Mouse (Mus musculus): ENCODE data around the gene Tbrg4. TPM values are rescaled to one million over a fixed set of nuclear protein-coding genes. Genes with fewer than 3 reads are reported as not detected.
A peak's percentile ranks its signal among the peaks of the same experiment; 100 is the strongest.
"Not testable (repeated sequence)": the region's sequence is repeated elsewhere in the genome, so short reads cannot be mapped to it uniquely, and the experiment has no call there.

The Tbrg4 gene
- polyA plus RNA-seq, 1 experiment from 2014 or later = 38.3 TPM

DNA sequence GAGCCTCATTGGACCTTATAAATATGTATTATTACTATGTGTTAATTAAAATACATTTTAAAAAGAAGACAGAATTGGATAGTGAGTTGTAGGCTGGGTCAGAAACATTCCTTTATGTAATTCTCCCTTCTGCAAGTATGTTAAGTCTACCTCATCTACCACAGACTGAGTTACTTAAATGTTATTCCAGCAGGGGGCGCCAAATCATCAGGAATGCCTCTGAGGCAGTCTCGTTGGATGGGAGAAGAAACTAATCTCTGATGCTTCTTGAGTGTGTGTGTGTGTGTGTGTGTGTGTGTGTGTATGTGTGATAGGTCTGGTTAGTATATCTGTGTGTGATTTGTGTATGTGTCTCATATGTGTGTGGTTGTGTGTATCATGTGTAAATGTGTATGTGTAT, 29.0 kb upstream of the Tbrg4 start:
- no peak overlapping the region for H3K4me3 ChIP-seq (ENCODE audit: low read depth, low read length)
- no peak overlapping the region for H3K27ac ChIP-seq (ENCODE audit: low read depth, low read length)
- H3K9ac ChIP-seq (ENCODE audit: low read length) = no peak overlapping the region
- H3K27me3 ChIP-seq (ENCODE audit: control insufficient read depth, insufficient read depth, low read length) = no peaks in the 10 kb centered on the region
- ATAC-seq (ENCODE audit: low FRiP score) = peak; percentile 38
- no peaks in the 10 kb centered on the region for H3K9me3 ChIP-seq (ENCODE audit: control insufficient read depth, low read length)
- DNase-seq (ENCODE audit: low spot score, missing footprints) = peak; percentile 99
- no peak overlapping the region for H3K4me2 ChIP-seq
- 2% methylated on average over 2 of the region's 2 CpGs for WGBS
- H3K36me3 ChIP-seq (ENCODE audit: control insufficient read depth, insufficient read depth, low read length) = no peaks in the 10 kb centered on the region
- H3K4me1 ChIP-seq (ENCODE audit: control insufficient read depth, insufficient read depth, low read length) = 0 out of 2 replicates have a peak, but pooled peaks cover 4% of the 10 kb centered on the region

DNA sequence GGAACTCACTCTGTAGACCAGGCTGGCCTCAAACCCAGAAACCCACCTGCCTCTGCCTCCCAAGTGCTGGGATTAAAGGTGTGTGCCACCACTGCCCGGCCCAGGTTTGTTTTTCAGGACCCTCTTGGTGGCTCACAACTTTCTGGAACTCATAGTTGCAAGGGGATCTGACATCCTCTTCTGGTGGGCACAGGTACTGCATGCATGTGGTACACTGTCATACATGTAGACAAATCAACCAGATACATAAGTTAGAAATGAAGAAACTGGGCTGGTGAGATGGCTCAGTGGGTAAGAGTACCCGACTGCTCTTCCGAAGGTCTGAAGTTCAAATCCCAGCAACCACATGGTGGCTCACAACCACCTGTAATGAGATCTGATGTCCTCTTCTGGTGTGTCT, 27.1 kb upstream of the Tbrg4 start:
- not testable (repeated sequence) for H3K4me2 ChIP-seq; H3K9ac ChIP-seq (ENCODE audit: low read length); ATAC-seq (ENCODE audit: low FRiP score); H3K27me3 ChIP-seq (ENCODE audit: control insufficient read depth, insufficient read depth, low read length); H3K9me3 ChIP-seq (ENCODE audit: control insufficient read depth, low read length); H3K27ac ChIP-seq (ENCODE audit: low read depth, low read length); DNase-seq (ENCODE audit: low spot score, missing footprints); H3K36me3 ChIP-seq (ENCODE audit: control insufficient read depth, insufficient read depth, low read length); H3K4me3 ChIP-seq (ENCODE audit: low read depth, low read length); H3K4me1 ChIP-seq (ENCODE audit: control insufficient read depth, insufficient read depth, low read length)
- 78% methylated on average over 3 of the region's 3 CpGs for WGBS

- 68% methylated on average over 7 of the region's 7 CpGs for WGBS
- Histone ChIP-seq H3K4me2 (no peak overlapping the region), H3K4me3 (ENCODE audit: low read depth, low read length) (no peak overlapping the region), H3K4me1 (ENCODE audit: control insufficient read depth, insufficient read depth, low read length) (no peaks in the 10 kb centered on the region), H3K36me3 (ENCODE audit: control insufficient read depth, insufficient read depth, low read length) (no peaks in the 10 kb centered on the region), H3K9ac (ENCODE audit: low read length) (no peak overlapping the region), H3K27me3 (ENCODE audit: control insufficient read depth, insufficient read depth, low read length) (no peaks in the 10 kb centered on the region), H3K27ac (ENCODE audit: low read depth, low read length) (no peak overlapping the region), H3K9me3 (ENCODE audit: control insufficient read depth, low read length) (no peaks in the 10 kb centered on the region)
- ATAC-seq (ENCODE audit: low FRiP score) (no peak), DNase-seq (ENCODE audit: low spot score, missing footprints) (no peak)
Observed at GRCm38 (mm10) chr11:6650519-6650918, 24.7 kb upstream of the Tbrg4 start.

DNA sequence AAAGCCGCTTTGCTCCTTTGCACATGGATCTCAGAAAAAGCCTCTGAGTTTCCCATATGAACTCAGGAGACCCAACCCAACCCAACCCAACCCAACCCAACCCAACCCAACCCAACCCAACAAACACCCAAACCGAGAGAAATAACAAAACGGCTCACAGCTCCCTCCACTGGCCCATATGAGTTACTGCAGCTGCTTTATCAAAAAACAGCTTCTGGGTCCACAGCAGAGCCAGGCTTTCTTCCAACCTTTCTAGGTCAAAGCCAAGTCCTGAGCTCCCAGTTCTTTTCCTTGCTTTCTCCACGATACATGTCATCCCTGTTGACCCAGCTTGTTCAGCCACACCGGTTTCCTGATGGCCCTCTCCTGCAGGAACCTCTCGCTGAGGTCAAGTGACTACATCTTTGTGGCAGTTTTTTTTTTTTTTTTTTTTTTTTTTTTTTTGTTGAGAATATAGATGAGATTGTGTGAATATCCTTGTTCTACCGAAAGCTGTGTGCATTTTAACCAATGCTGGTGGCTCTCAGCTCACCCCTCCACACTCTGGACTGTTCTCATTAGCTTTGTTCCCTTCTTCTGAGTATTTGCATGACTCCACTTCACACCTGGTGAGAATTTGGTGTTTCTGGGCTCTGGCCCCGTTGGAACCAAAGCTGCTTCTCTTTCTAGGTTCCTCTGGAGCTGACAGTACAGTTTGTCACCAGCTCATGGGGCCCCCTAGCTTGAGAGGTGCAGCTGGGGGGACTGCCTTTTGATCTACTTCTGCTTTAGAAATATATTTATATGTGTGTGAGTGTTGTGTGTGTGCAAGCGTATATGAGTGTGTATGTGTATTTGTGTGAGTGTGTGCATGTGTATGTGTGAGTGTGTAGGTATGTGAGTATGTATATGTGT, 22.2 kb upstream of the Tbrg4 start:
- H3K4me3 ChIP-seq (ENCODE audit: low read depth, low read length) = no peak overlapping the region
- H3K9me3 ChIP-seq (ENCODE audit: control insufficient read depth, low read length) = no peaks in the 10 kb centered on the region
- H3K4me2 ChIP-seq = no peak overlapping the region
- no peaks in the 10 kb centered on the region for H3K36me3 ChIP-seq (ENCODE audit: control insufficient read depth, insufficient read depth, low read length)
- H3K27me3 ChIP-seq (ENCODE audit: control insufficient read depth, insufficient read depth, low read length) = no peaks in the 10 kb centered on the region
- H3K27ac ChIP-seq (ENCODE audit: low read depth, low read length) = no peak overlapping the region; the same call in 1 of the 2 replicates
- ATAC-seq (ENCODE audit: low FRiP score) (no peak), DNase-seq (ENCODE audit: low spot score, missing footprints) (no peak)
- H3K9ac ChIP-seq (ENCODE audit: low read length) = no peak overlapping the region
- WGBS = 62% methylated on average over 9 of the region's 9 CpGs
- H3K4me1 ChIP-seq (ENCODE audit: control insufficient read depth, insufficient read depth, low read length) = no peaks in the 10 kb centered on the region

- DNase-seq (ENCODE audit: low spot score, missing footprints) = no peak
- Histone ChIP-seq H3K4me1 (ENCODE audit: control insufficient read depth, insufficient read depth, low read length) (no peaks in the 10 kb centered on the region), H3K4me2 (no peak overlapping the region), H3K27ac (ENCODE audit: low read depth, low read length) (no peak overlapping the region), H3K9ac (ENCODE audit: low read length) (no peak overlapping the region), H3K9me3 (ENCODE audit: control insufficient read depth, low read length) (no peaks in the 10 kb centered on the region), H3K36me3 (ENCODE audit: control insufficient read depth, insufficient read depth, low read length) (no peaks in the 10 kb centered on the region), H3K4me3 (ENCODE audit: low read depth, low read length) (no peak overlapping the region), H3K27me3 (ENCODE audit: control insufficient read depth, insufficient read depth, low read length) (no peaks in the 10 kb centered on the region)
- ATAC-seq (ENCODE audit: low FRiP score) = no peak
- 85% methylated on average over 6 of the region's 6 CpGs for WGBS
Observed at GRCm38 (mm10) chr11:6644566-6644965, 18.7 kb upstream of the Tbrg4 start.

- H3K27me3 ChIP-seq (ENCODE audit: control insufficient read depth, insufficient read depth, low read length) = no peaks in the 10 kb centered on the region
- no peaks in the 10 kb centered on the region for H3K36me3 ChIP-seq (ENCODE audit: control insufficient read depth, insufficient read depth, low read length)
- 74% methylated on average over 6 of the region's 6 CpGs for WGBS
- no peaks in the 10 kb centered on the region for H3K4me1 ChIP-seq (ENCODE audit: control insufficient read depth, insufficient read depth, low read length)
- H3K4me2 ChIP-seq = no peak overlapping the region
- DNase-seq (ENCODE audit: low spot score, missing footprints) (no peak), ATAC-seq (ENCODE audit: low FRiP score) (no peak)
- no peak overlapping the region for H3K9ac ChIP-seq (ENCODE audit: low read length)
- no peak overlapping the region for H3K4me3 ChIP-seq (ENCODE audit: low read depth, low read length)
- H3K27ac ChIP-seq (ENCODE audit: low read depth, low read length) = no peak overlapping the region
- no peaks in the 10 kb centered on the region for H3K9me3 ChIP-seq (ENCODE audit: control insufficient read depth, low read length)
Observed at GRCm38 (mm10) chr11:6639072-6639471, 13.2 kb upstream of the Tbrg4 start.

GRCm38 (mm10) chr11:6638537-6638936, 12.7 kb upstream of the Tbrg4 start, which contains the start of gene Wap:
TSS of gene Wap (minus strand) at chr11:6638637.
- Histone ChIP-seq H3K9me3 (ENCODE audit: control insufficient read depth, low read length) (no peaks in the 10 kb centered on the region), H3K36me3 (ENCODE audit: control insufficient read depth, insufficient read depth, low read length) (no peaks in the 10 kb centered on the region), H3K4me3 (ENCODE audit: low read depth, low read length) (no peak within 1 kb of the TSS), H3K9ac (ENCODE audit: low read length) (no peak within 1 kb of the TSS), H3K4me2 (no peak within 1 kb of the TSS), H3K4me1 (ENCODE audit: control insufficient read depth, insufficient read depth, low read length) (no peaks in the 10 kb centered on the region), H3K27ac (ENCODE audit: low read depth, low read length) (no peak within 1 kb of the TSS), H3K27me3 (ENCODE audit: control insufficient read depth, insufficient read depth, low read length) (no peaks in the 10 kb centered on the region)
- ATAC-seq (ENCODE audit: low FRiP score) = no peak
- no peak for DNase-seq (ENCODE audit: low spot score, missing footprints)
- 86% methylated on average over 4 of the region's 4 CpGs for WGBS

DNA sequence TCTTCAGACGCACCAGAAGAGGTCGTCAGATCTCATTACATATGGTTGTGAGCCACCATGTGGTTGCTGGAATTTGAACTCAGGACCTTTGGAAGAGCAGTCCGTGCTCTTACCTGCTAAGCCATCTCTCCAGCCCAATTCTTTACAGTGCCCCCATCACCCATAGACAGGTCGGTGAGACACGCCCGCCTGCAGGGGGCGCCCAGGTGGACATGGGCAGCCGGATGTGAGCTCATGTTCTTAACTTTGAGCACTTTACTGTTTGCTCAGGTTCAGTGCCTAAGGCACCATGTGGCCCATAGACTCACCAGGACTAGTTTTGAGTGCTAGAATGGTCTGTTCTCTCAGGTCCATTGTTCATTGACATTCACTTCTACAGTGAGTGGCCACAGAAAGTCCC, 10.3 kb upstream of the Tbrg4 start:
- no peak overlapping the region for H3K4me3 ChIP-seq (ENCODE audit: low read depth, low read length)
- H3K4me1 ChIP-seq (ENCODE audit: control insufficient read depth, insufficient read depth, low read length) = no peaks in the 10 kb centered on the region
- H3K9me3 ChIP-seq (ENCODE audit: control insufficient read depth, low read length) = no peaks in the 10 kb centered on the region
- H3K4me2 ChIP-seq = no peak overlapping the region
- ATAC-seq (ENCODE audit: low FRiP score) (no peak), DNase-seq (ENCODE audit: low spot score, missing footprints) (no peak)
- no peaks in the 10 kb centered on the region for H3K36me3 ChIP-seq (ENCODE audit: control insufficient read depth, insufficient read depth, low read length)
- H3K9ac ChIP-seq (ENCODE audit: low read length) = no peak overlapping the region
- no peak overlapping the region for H3K27ac ChIP-seq (ENCODE audit: low read depth, low read length)
- H3K27me3 ChIP-seq (ENCODE audit: control insufficient read depth, insufficient read depth, low read length) = no peaks in the 10 kb centered on the region
- WGBS = 73% methylated on average over 8 of the region's 8 CpGs

GRCm38 (mm10) chr11:6629655-6630054, 3.8 kb upstream of the Tbrg4 start:
- H3K9me3 ChIP-seq (ENCODE audit: control insufficient read depth, low read length) = no peaks in the 10 kb centered on the region
- H3K4me2 ChIP-seq = no peak overlapping the region
- no peak overlapping the region for H3K9ac ChIP-seq (ENCODE audit: low read length)
- no peak overlapping the region for H3K27ac ChIP-seq (ENCODE audit: low read depth, low read length)
- no peak for ATAC-seq (ENCODE audit: low FRiP score)
- H3K4me1 ChIP-seq (ENCODE audit: control insufficient read depth, insufficient read depth, low read length) = peaks cover 9% of the 10 kb centered on the region
- no peaks in the 10 kb centered on the region for H3K27me3 ChIP-seq (ENCODE audit: control insufficient read depth, insufficient read depth, low read length)
- H3K36me3 ChIP-seq (ENCODE audit: control insufficient read depth, insufficient read depth, low read length) = no peaks in the 10 kb centered on the region
- H3K4me3 ChIP-seq (ENCODE audit: low read depth, low read length) = no peak overlapping the region
- no peak for DNase-seq (ENCODE audit: low spot score, missing footprints)

Data from midbrain, embryonic 11.5 days (tissue).